Mouse (Mus musculus) hindbrain, embryonic 15.5 days (tissue): ENCODE data around the gene Slc6a1. TPM values are rescaled to one million over a fixed set of nuclear protein-coding genes. Genes with fewer than 3 reads are reported as not detected.
A peak's percentile ranks its signal among the peaks of the same experiment; 100 is the strongest.

ENCODE experiments used
- ATAC-seq: fragments of 200-750 bp; cut with Nextera tagmentation; 2 replicates; pipeline ENCODE4 v1.8.0; 2017; ENCODE audit warnings: low read depth, moderate number of reproducible peaks, moderate TSS enrichment; ENCODE audit not compliant: low FRiP score
- H3K27ac ChIP-seq: fragments of 300-500 bp; sonication (generic); replicated peaks from 2 replicates; pipeline ENCODE4 v1.5.1; 2015; ENCODE audit warnings: mild to moderate bottlenecking, inconsistent platforms
- H3K27me3 ChIP-seq: fragments of 300-500 bp; sonication (generic); 2 replicates; pipeline ENCODE4 v1.6.1; 2015; ENCODE audit warnings: control low read depth, inconsistent platforms
- H3K36me3 ChIP-seq: fragments of 300-500 bp; sonication (generic); 2 replicates; pipeline ENCODE4 v1.6.1; 2015; ENCODE audit warnings: control low read depth, inconsistent platforms
- H3K4me1 ChIP-seq: fragments of 300-500 bp; sonication (generic); replicated peaks from 2 replicates; pipeline ENCODE4 v1.6.1; 2015; ENCODE audit warnings: control low read depth, inconsistent platforms
- H3K4me2 ChIP-seq: fragments of 300-500 bp; sonication (generic); 2 replicates; pipeline ENCODE4 v1.6.1; 2015; ENCODE audit warnings: moderate library complexity, mild to moderate bottlenecking, inconsistent platforms
- H3K4me3 ChIP-seq: fragments of 300-500 bp; sonication (generic); 2 replicates; pipeline ENCODE4 v1.5.1; 2015; ENCODE audit warnings: mild to moderate bottlenecking, inconsistent platforms
- H3K9ac ChIP-seq: fragments of 300-500 bp; sonication (generic); 2 replicates; pipeline ENCODE4 v1.6.1; 2015; ENCODE audit warnings: inconsistent platforms
- H3K9me3 ChIP-seq: fragments of 300-500 bp; sonication (generic); 2 replicates; pipeline ENCODE4 v1.6.1; 2016; ENCODE audit warnings: control low read depth, inconsistent platforms
- WGBS: fragments of 180-500 bp; shearing (Covaris S2); methylation state at CpG from one replicate; pipeline ENCODE4 v1.1.7; 2015; 5-methylcytosine and 5-hydroxymethylcytosine counted together
- polyA plus RNA-seq: library from polyadenylated mRNA; unstranded; fragments of >200 nt; fragmentation: Nextera tagmentation; extraction: Ambion mirVana; gene quantifications from 2 replicates; pipeline ENCODE4 v1.2.1, GENCODE M21; 2015

The Slc6a1 gene
- polyA plus RNA-seq: 130 and 150 TPM in 2 replicates

- Histone ChIP-seq H3K27ac (peak within 1 kb of the TSS; percentile 87), H3K4me1 (peaks cover 53% of the 10 kb centered on the region), H3K36me3 (no peaks in the 10 kb centered on the region), H3K27me3 (no peaks in the 10 kb centered on the region), H3K4me3 (peak within 1 kb of the TSS; percentile 80), H3K9me3 (no peaks in the 10 kb centered on the region), H3K4me2 (peak within 1 kb of the TSS; percentile 63), H3K9ac (peak within 1 kb of the TSS; percentile 88)
- 1% methylated on average over 51 of the region's 51 CpGs for WGBS
- ATAC-seq: peak; percentile 94
Measured at GRCm38 (mm10) chr6:114282469-114283277, at the start of gene Slc6a1. Gene Slc6a1, plus strand, starts transcription at chr6:114282635.

DNA sequence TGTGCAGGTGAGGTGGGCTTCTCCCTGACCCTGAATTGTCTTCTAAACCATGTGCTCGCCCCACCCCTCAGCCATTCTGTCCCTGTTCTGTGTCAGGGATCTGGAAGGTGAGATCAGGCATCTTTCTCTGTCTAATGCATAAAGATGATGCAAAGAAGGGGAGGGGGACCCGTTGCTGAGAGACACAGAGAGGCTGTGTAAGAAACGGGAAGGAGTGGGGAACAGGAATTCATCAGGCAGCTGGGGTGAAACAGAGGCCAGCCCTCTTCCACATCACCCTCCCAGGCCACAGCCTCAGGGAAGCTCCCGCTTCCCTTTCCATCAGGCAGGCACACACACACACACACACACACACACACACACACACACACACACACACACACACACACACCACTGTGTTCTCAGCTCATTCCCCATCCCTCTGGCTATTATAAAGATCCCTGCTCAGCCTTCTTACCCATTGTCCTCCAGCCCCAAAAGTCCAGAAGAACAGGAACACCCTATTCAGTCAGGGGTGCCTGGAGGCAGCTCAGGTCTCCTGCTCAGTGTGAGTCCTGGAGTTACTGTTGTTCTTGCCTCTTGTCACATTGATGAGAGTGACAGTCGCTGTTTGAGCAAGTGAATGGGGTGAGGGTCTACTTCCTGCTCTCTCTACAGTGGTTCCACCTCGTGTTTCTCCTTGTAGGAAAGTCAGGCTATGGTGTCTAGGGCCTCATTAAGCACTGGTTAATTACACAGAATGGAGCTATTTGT lies 43.4 kb upstream of the Slc6a1 start:
- Histone ChIP-seq H3K36me3 (no peaks in the 10 kb centered on the region), H3K4me1 (peaks cover 18% of the 10 kb centered on the region), H3K4me3 (no peak overlapping the region), H3K4me2 (no peak overlapping the region), H3K9me3 (no peaks in the 10 kb centered on the region), H3K9ac (no peak overlapping the region), H3K27me3 (no peaks in the 10 kb centered on the region; the same call in 1 of the 2 replicates), H3K27ac (peak overlapping the region; percentile 53)
- 10% methylated on average over 5 of the region's 6 CpGs for WGBS
- peak; percentile 79 for ATAC-seq

GRCm38 (mm10) chr6:114245665-114246064 lies 36.8 kb upstream of the Slc6a1 start:
- WGBS: 67% methylated on average over 11 of the region's 11 CpGs
- H3K27ac ChIP-seq: peak overlapping the region; percentile 9; the same call in 1 of the 2 replicates
- no peaks in the 10 kb centered on the region for H3K9me3 ChIP-seq
- H3K4me1 ChIP-seq: peaks cover 5% of the 10 kb centered on the region; the same call in 1 of the 2 replicates
- H3K36me3 ChIP-seq: no peaks in the 10 kb centered on the region
- no peak overlapping the region for H3K4me3 ChIP-seq
- no peaks in the 10 kb centered on the region; the same call in 1 of the 2 replicates for H3K27me3 ChIP-seq
- no peak overlapping the region for H3K4me2 ChIP-seq
- no peak overlapping the region for H3K9ac ChIP-seq
- no peak for ATAC-seq

DNA sequence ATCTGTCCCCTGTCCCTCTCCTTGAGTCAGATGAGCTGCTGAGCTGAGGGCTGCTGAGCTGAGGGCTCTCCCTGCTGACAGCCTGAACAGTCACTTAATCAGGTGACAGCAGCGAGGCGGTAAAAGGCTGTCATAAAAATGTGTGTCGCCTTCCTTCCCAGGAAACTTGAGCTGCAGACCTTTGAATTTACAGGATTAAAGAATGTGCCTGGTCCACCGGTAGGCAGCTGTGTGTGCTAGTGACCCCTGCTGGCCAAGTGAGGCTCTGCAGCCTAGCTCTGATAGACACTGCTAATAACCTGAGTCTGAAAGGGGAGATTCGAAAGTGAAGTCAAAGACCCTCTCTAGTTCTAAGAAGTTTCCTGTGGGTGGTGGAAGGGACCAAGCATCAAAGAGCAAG lies 32.1 kb upstream of the Slc6a1 start:
- Histone ChIP-seq H3K9me3 (no peaks in the 10 kb centered on the region), H3K4me2 (no peak overlapping the region), H3K27ac (peak overlapping the region; percentile 65), H3K4me1 (peaks cover 5% of the 10 kb centered on the region; the same call in 1 of the 2 replicates), H3K4me3 (no peak overlapping the region), H3K9ac (no peak overlapping the region), H3K36me3 (no peaks in the 10 kb centered on the region), H3K27me3 (no peaks in the 10 kb centered on the region)
- 0 out of 2 replicates have a peak, but pooled peaks have one; percentile 59 for ATAC-seq
- 6% methylated on average over 5 of the region's 5 CpGs for WGBS

GRCm38 (mm10) chr6:114254927-114255326 lies 27.5 kb upstream of the Slc6a1 start:
- no peak for ATAC-seq

DNA sequence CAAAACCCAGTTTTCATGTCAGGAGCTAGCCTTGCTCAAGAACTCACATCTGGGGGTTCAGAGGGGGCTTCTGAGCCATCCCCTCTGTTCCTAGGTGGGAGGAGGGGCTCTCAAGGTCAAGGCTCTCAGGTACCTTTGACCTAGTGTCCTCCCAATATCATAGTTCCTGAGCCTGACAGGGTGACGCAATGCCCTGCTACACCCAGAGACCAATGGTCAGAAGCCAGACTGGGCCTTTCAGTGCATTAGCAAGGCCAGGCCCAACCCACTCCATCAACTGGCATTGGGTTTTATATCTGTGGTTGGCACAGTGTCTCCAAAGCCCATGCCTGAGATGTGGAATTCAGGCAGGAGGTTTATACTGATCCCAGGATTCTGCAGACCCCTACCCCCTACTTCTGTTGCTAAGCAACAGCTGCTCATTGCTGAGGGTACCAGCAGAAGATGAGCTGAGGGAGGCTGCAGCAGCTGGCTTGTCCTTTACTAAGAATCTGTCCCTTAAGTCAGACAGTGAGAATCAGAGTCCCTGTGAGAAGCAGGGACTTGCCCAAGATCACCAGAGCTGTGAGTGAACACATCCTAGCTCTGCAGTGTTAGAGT lies 24.6 kb upstream of the Slc6a1 start:
- peak; percentile 68 for ATAC-seq
- H3K4me2 ChIP-seq: no peak overlapping the region
- no peaks in the 10 kb centered on the region for H3K9me3 ChIP-seq
- H3K4me1 ChIP-seq: peaks cover 56% of the 10 kb centered on the region
- peak overlapping the region; percentile 25; the same call in 1 of the 2 replicates for H3K9ac ChIP-seq
- no peaks in the 10 kb centered on the region for H3K27me3 ChIP-seq
- 73% methylated on average over 1 of the region's 1 CpGs for WGBS
- H3K36me3 ChIP-seq: no peaks in the 10 kb centered on the region
- H3K4me3 ChIP-seq: no peak overlapping the region
- H3K27ac ChIP-seq: peak overlapping the region; percentile 82

More at GRCm38 (mm10) chr6:114254927-114255326, 27.5 kb upstream of the Slc6a1 start:
- Histone ChIP-seq H3K27ac (no peak overlapping the region), H3K4me3 (no peak overlapping the region), H3K9ac (no peak overlapping the region), H3K27me3 (no peaks in the 10 kb centered on the region), H3K9me3 (no peaks in the 10 kb centered on the region), H3K4me1 (peaks cover 41% of the 10 kb centered on the region), H3K4me2 (no peak overlapping the region), H3K36me3 (no peaks in the 10 kb centered on the region)
- 65% methylated on average over 14 of the region's 14 CpGs for WGBS

GRCm38 (mm10) chr6:114258661-114259193 lies 23.7 kb upstream of the Slc6a1 start:
- H3K4me3 ChIP-seq: no peak overlapping the region
- H3K27me3 ChIP-seq: no peaks in the 10 kb centered on the region
- no peaks in the 10 kb centered on the region for H3K36me3 ChIP-seq
- H3K4me1 ChIP-seq: peaks cover 58% of the 10 kb centered on the region
- 0 out of 2 replicates have a peak overlapping the region, but pooled peaks have one; percentile 9 for H3K9ac ChIP-seq
- H3K4me2 ChIP-seq: no peak overlapping the region
- H3K9me3 ChIP-seq: no peaks in the 10 kb centered on the region
- WGBS: 31% methylated on average over 3 of the region's 3 CpGs
- H3K27ac ChIP-seq: peak overlapping the region; percentile 82
- ATAC-seq: 0 out of 2 replicates have a peak, but pooled peaks have one; percentile 3

GRCm38 (mm10) chr6:114261609-114262008 lies 20.8 kb upstream of the Slc6a1 start:
- 36% methylated on average over 6 of the region's 6 CpGs for WGBS
- Histone ChIP-seq H3K27me3 (no peaks in the 10 kb centered on the region), H3K4me2 (no peak overlapping the region), H3K9me3 (no peaks in the 10 kb centered on the region), H3K36me3 (no peaks in the 10 kb centered on the region), H3K4me1 (peaks cover 73% of the 10 kb centered on the region), H3K27ac (peak overlapping the region; percentile 23; the same call in 1 of the 2 replicates), H3K4me3 (no peak overlapping the region), H3K9ac (no peak overlapping the region)
- ATAC-seq: peak; percentile 32; the same call in 1 of the 2 replicates

DNA sequence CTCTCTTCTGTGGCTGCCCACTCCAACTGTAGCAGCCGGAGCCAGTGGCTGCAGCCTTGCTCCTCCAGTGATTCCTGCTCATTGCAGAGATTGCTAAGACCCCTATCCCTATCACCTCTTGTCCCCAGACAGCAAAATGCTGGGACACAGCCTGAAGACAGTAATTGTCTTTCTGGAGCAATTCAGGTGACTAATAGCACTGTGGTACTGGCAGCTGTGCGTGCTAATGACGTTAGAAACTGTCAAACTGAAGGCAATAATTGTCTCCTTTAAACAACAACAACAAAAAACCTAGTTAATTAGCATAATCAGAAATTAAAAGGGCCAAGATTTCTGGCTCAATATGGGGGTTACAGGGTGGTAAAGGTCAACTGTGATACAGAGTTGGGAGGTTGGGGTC lies 18.4 kb upstream of the Slc6a1 start:
- Histone ChIP-seq H3K36me3 (no peaks in the 10 kb centered on the region), H3K9ac (no peak overlapping the region), H3K4me2 (no peak overlapping the region), H3K27me3 (no peaks in the 10 kb centered on the region), H3K9me3 (no peaks in the 10 kb centered on the region), H3K27ac (peak overlapping the region; percentile 61), H3K4me3 (no peak overlapping the region), H3K4me1 (peaks cover 49% of the 10 kb centered on the region)
- WGBS: 42% methylated on average over 3 of the region's 3 CpGs
- no peak for ATAC-seq

GRCm38 (mm10) chr6:114264426-114264825 lies 18.0 kb upstream of the Slc6a1 start:
- WGBS: 47% methylated on average over 5 of the region's 5 CpGs
- no peak overlapping the region for H3K4me2 ChIP-seq
- no peak overlapping the region for H3K4me3 ChIP-seq
- no peaks in the 10 kb centered on the region for H3K9me3 ChIP-seq
- peaks cover 45% of the 10 kb centered on the region for H3K4me1 ChIP-seq
- H3K27me3 ChIP-seq: no peaks in the 10 kb centered on the region
- H3K9ac ChIP-seq: no peak overlapping the region
- H3K27ac ChIP-seq: peak overlapping the region; percentile 61; the same call in 1 of the 2 replicates
- no peak for ATAC-seq
- no peaks in the 10 kb centered on the region for H3K36me3 ChIP-seq

GRCm38 (mm10) chr6:114266273-114266672 lies 16.2 kb upstream of the Slc6a1 start:
- H3K4me1 ChIP-seq: peaks cover 37% of the 10 kb centered on the region
- H3K27me3 ChIP-seq: no peaks in the 10 kb centered on the region
- H3K4me2 ChIP-seq: no peak overlapping the region
- H3K36me3 ChIP-seq: no peaks in the 10 kb centered on the region
- no peak overlapping the region for H3K9ac ChIP-seq
- H3K4me3 ChIP-seq: no peak overlapping the region
- no peaks in the 10 kb centered on the region for H3K9me3 ChIP-seq
- no peak overlapping the region for H3K27ac ChIP-seq
- no peak for ATAC-seq
